Mouse (Mus musculus) erythroblast, embryonic 14.5 days (primary cell): ENCODE data around the gene Zscan5b.

ENCODE experiments used
- GATA1 ChIP-seq: IDR thresholded peaks from 2 replicates; pipeline ENCODE4 v1.6.1; 2012; ENCODE audit warnings: low read length, inconsistent platforms, mixed read lengths
- TAL1 ChIP-seq: IDR thresholded peaks from 3 replicates; pipeline ENCODE4 v1.6.1; 2012; ENCODE audit warnings: low read length, inconsistent platforms, mixed read lengths

GRCm38 (mm10) chr7:6262984-6263383 lies 40.9 kb downstream of the Zscan5b start:
- TF ChIP-seq GATA1, result no peak
- TF ChIP-seq TAL1, result no peak
